Mouse (Mus musculus) mesoderm, embryonic 11.5 days (tissue): ENCODE data around the gene Mc1r.
"Not testable (repeated sequence)": the region's sequence is repeated elsewhere in the genome, so short reads cannot be mapped to it uniquely, and the experiment has no call there.

Source experiments
- DNase-seq: peaks from one replicate; pipeline ENCODE4 v3.0.0-alpha.2; 2012; ENCODE audit warnings: low read depth, low spot score

Mc1r gene

GRCm38 (mm10) chr8:123430936-123431335 is 24.0 kb downstream of the Mc1r start:
- DNase-seq: not testable (repeated sequence)

GRCm38 (mm10) chr8:123431616-123432365 is 24.9 kb downstream of the Mc1r start:
- DNase-seq: no peak

- DNase-seq: no peak
These were observed 25.5 kb downstream of the Mc1r start for GRCm38 (mm10) chr8:123432381-123432780.

- DNase-seq: not testable (repeated sequence)
These were observed 26.5 kb downstream of the Mc1r start for GRCm38 (mm10) chr8:123433241-123433974.

- no peak for DNase-seq
These were observed 34.9 kb downstream of the Mc1r start for GRCm38 (mm10) chr8:123441788-123442187.

GRCm38 (mm10) chr8:123442351-123442750 is 35.4 kb downstream of the Mc1r start:
- DNase-seq: no peak

- DNase-seq: peak; percentile 93
These were observed 36.1 kb downstream of the Mc1r start for GRCm38 (mm10) chr8:123442871-123443575.

- DNase-seq: no peak
These were observed 36.6 kb downstream of the Mc1r start for GRCm38 (mm10) chr8:123443576-123443921.

- no peak for DNase-seq
These were observed 37.2 kb downstream of the Mc1r start for GRCm38 (mm10) chr8:123444131-123444530.

- DNase-seq: no peak
These were observed 39.1 kb downstream of the Mc1r start for GRCm38 (mm10) chr8:123445981-123446380.

GRCm38 (mm10) chr8:123446799-123447198 is 39.9 kb downstream of the Mc1r start:
- DNase-seq: no peak

GRCm38 (mm10) chr8:123450783-123451182 is 43.9 kb downstream of the Mc1r start:
- no peak for DNase-seq

- not testable (repeated sequence) for DNase-seq
These were observed 44.8 kb downstream of the Mc1r start for GRCm38 (mm10) chr8:123451747-123452146.

- DNase-seq: no peak
These were observed 45.2 kb downstream of the Mc1r start for GRCm38 (mm10) chr8:123452149-123452548.

- DNase-seq: no peak
These were observed 46.4 kb downstream of the Mc1r start for GRCm38 (mm10) chr8:123453291-123453690.

GRCm38 (mm10) chr8:123453951-123454350 is 47.0 kb downstream of the Mc1r start:
- DNase-seq: no peak

GRCm38 (mm10) chr8:123454559-123454958 is 47.7 kb downstream of the Mc1r start:
- no peak for DNase-seq
